Comparison of ENCODE assay signal across 19 mouse cellular contexts in the genomic region with DNA sequence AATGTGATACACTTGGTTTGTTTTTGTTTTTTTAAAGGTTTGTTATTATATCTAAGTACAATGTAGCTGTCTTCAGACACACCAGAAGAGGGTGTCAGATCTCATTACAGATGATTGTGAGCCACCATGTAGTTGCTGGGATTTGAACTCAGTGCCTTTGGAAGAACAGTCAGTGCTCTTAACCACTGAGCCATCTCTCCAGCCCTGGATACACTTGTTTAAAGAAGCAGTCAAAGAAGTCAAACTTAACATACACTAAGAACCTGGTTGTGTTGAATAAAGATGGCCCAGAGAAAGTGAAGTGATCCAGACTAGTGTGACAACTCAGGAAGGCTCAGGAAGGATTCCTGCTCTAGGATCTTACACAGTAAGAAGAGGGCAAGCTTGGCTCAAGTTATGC. TPM values are rescaled to one million over a fixed set of nuclear protein-coding genes. Genes with fewer than 3 reads are reported as not detected.
"Had no signal": no experiment of that assay in that cellular context is flagged by ENCODE, and none has a peak within 500 bp of the region (broad histone marks: within the 10 kb centered on the region; RNA-seq: fewer than 3 reads in every experiment).

No protein-coding gene starts in this region.

RNA-seq across cellular contexts. Expression of gene E330017A01Rik, which starts 26.6 kb away (rescaled TPM):
- total RNA-seq: megakaryocyte progenitor cell, adult 5-6 weeks; midbrain, postnatal 0 days; monocyte, adult 5-6 weeks; neutrophil, adult 5-6 weeks had no signal
- polyA plus RNA-seq: lung, adult 2 months; lung, embryonic 15.5 days; lung, postnatal 0 days; macrophage; midbrain, embryonic 11.5 days; midbrain, embryonic 13.5 days; midbrain, embryonic 15.5 days; neural tube, embryonic 14.5 days; spleen, adult 2 months; stomach, embryonic 15.5 days; stomach, postnatal 0 days; thymus, adult 2 months; urinary bladder, adult 2 months had no signal

RNA-seq across cellular contexts. Expression of gene Gm813, which starts 48.4 kb away (rescaled TPM):
- total RNA-seq: megakaryocyte progenitor cell, adult 5-6 weeks; midbrain, postnatal 0 days; monocyte, adult 5-6 weeks; neutrophil, adult 5-6 weeks had no signal
- polyA plus RNA-seq: lung, adult 2 months; lung, embryonic 15.5 days; lung, postnatal 0 days; macrophage; midbrain, embryonic 11.5 days; midbrain, embryonic 13.5 days; midbrain, embryonic 15.5 days; midbrain, postnatal 0 days; neural tube, embryonic 12.5 days; neural tube, embryonic 14.5 days; spleen, adult 2 months; stomach, embryonic 15.5 days; stomach, postnatal 0 days; testis, adult 2 months; thymus, adult 2 months; urinary bladder, adult 2 months had no signal

RNA-seq across cellular contexts. Expression of gene Gpr15, which starts 53.7 kb away (rescaled TPM):
- total RNA-seq: monocyte, adult 5-6 weeks had no signal
- polyA plus RNA-seq: macrophage; midbrain, embryonic 11.5 days; midbrain, embryonic 13.5 days; midbrain, postnatal 0 days; neural tube, embryonic 12.5 days; neural tube, embryonic 14.5 days; stomach, postnatal 0 days had no signal
